Mouse (Mus musculus): Measurements from ENCODE around the gene Erc2. TPM values are rescaled to one million over a fixed set of nuclear protein-coding genes. Genes with fewer than 3 reads are reported as not detected.

Gene Erc2
- total and polyA plus RNA-seq, 2 experiments: 6.1 to 7.0 TPM

DNA sequence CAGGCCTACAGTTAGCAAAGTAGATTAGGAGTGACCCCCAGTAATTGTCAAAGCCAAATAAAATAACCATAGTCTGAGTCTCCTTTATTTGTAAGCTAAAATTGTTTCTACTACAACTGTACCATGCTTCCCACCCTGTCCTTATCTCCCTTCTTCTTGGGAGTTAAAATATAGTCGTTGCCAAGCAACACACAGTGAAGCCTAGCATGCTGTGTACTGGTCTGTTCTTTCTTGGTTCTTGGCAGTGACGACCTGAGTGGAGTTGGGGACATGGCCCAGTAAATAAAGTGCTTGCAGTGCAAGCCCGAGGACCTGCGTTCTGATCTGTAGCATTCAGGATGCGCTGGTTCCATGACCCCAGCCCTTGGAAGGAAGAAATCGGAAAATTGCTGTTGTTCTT is 608.3 kb downstream of the Erc2 start:
- no peaks in the 10 kb centered on the region for H3K27me3 ChIP-seq (ENCODE audit: control insufficient read depth, insufficient read depth, low read length)
- no peak overlapping the region for H3K9ac ChIP-seq (ENCODE audit: low read depth, low read length)
- H3K4me1 ChIP-seq (ENCODE audit: control insufficient read depth, insufficient read depth, low read length): no peaks in the 10 kb centered on the region
- no peak for DNase-seq (ENCODE audit: extremely low read depth, low read depth, low spot score)
- WGBS: 87% methylated on average over 6 of the region's 6 CpGs
- H3K27ac ChIP-seq (replicated peaks; ENCODE audit: insufficient read depth, low read depth, low read length): no peak overlapping the region
- TF ChIP-seq POLR2A (IDR thresholded peaks at IDR 0.05; ENCODE audit: extremely low read depth, insufficient read depth, low read length): no peak
- H3K36me3 ChIP-seq (ENCODE audit: control insufficient read depth, insufficient read depth, low read length): no peaks in the 10 kb centered on the region
- H3K4me3 ChIP-seq (ENCODE audit: insufficient read depth, low read depth, low read length): no peak overlapping the region
- no peaks in the 10 kb centered on the region for H3K79me2 ChIP-seq (ENCODE audit: control insufficient read depth, insufficient read depth, low read length)

- TF ChIP-seq CTCF (IDR thresholded peaks at IDR 0.05; ENCODE audit: low read depth, low read length): no peak
- TF ChIP-seq POLR2A (IDR thresholded peaks at IDR 0.05; ENCODE audit: extremely low read depth, insufficient read depth, low read length): no peak
- Histone ChIP-seq H3K79me2 (ENCODE audit: control insufficient read depth, insufficient read depth, low read length) (no peaks in the 10 kb centered on the region), H3K9ac (ENCODE audit: low read depth, low read length) (no peak overlapping the region), H3K36me3 (ENCODE audit: control insufficient read depth, insufficient read depth, low read length) (no peaks in the 10 kb centered on the region), H3K4me3 (ENCODE audit: insufficient read depth, low read depth, low read length) (no peak overlapping the region), H3K27me3 (ENCODE audit: control insufficient read depth, insufficient read depth, low read length) (no peaks in the 10 kb centered on the region), H3K4me1 (ENCODE audit: control insufficient read depth, insufficient read depth, low read length) (no peaks in the 10 kb centered on the region), H3K27ac (replicated peaks; ENCODE audit: insufficient read depth, low read depth, low read length) (no peak overlapping the region)
- WGBS: 83% methylated on average over 2 of the region's 2 CpGs
- DNase-seq (ENCODE audit: extremely low read depth, low read depth, low spot score): no peak
Measured at GRCm38 (mm10) chr14:28231241-28231640, 609.0 kb downstream of the Erc2 start.

GRCm38 (mm10) chr14:28238336-28239048 is 616.3 kb downstream of the Erc2 start:
- TF ChIP-seq CTCF (IDR thresholded peaks at IDR 0.05; ENCODE audit: low read depth, low read length) (no peak), POLR2A (IDR thresholded peaks at IDR 0.05; ENCODE audit: extremely low read depth, insufficient read depth, low read length) (no peak)
- H3K4me3 ChIP-seq (ENCODE audit: insufficient read depth, low read depth, low read length): no peak overlapping the region
- H3K27ac ChIP-seq (replicated peaks; ENCODE audit: insufficient read depth, low read depth, low read length): no peak overlapping the region
- DNase-seq (ENCODE audit: extremely low read depth, low read depth, low spot score): no peak
- 92% methylated on average over 9 of the region's 9 CpGs for WGBS
- H3K79me2 ChIP-seq (ENCODE audit: control insufficient read depth, insufficient read depth, low read length): no peaks in the 10 kb centered on the region
- H3K9ac ChIP-seq (ENCODE audit: low read depth, low read length): no peak overlapping the region
- H3K36me3 ChIP-seq (ENCODE audit: control insufficient read depth, insufficient read depth, low read length): no peaks in the 10 kb centered on the region
- no peaks in the 10 kb centered on the region for H3K27me3 ChIP-seq (ENCODE audit: control insufficient read depth, insufficient read depth, low read length)
- H3K4me1 ChIP-seq (ENCODE audit: control insufficient read depth, insufficient read depth, low read length): no peaks in the 10 kb centered on the region

- no peaks in the 10 kb centered on the region for H3K36me3 ChIP-seq (ENCODE audit: control insufficient read depth, insufficient read depth, low read length)
- H3K9ac ChIP-seq (ENCODE audit: low read depth, low read length): no peak overlapping the region
- H3K4me3 ChIP-seq (ENCODE audit: insufficient read depth, low read depth, low read length): no peak overlapping the region
- no peak for TF ChIP-seq CTCF (IDR thresholded peaks at IDR 0.05; ENCODE audit: low read depth, low read length)
- TF ChIP-seq POLR2A (IDR thresholded peaks at IDR 0.05; ENCODE audit: extremely low read depth, insufficient read depth, low read length): no peak
- no peaks in the 10 kb centered on the region for H3K4me1 ChIP-seq (ENCODE audit: control insufficient read depth, insufficient read depth, low read length)
- no peaks in the 10 kb centered on the region for H3K27me3 ChIP-seq (ENCODE audit: control insufficient read depth, insufficient read depth, low read length)
- no peak for DNase-seq (ENCODE audit: extremely low read depth, low read depth, low spot score)
- 60% methylated on average over 3 of the region's 3 CpGs for WGBS
- no peak overlapping the region for H3K27ac ChIP-seq (replicated peaks; ENCODE audit: insufficient read depth, low read depth, low read length)
- H3K79me2 ChIP-seq (ENCODE audit: control insufficient read depth, insufficient read depth, low read length): no peaks in the 10 kb centered on the region
Measured at GRCm38 (mm10) chr14:28240111-28240510, 617.9 kb downstream of the Erc2 start.

GRCm38 (mm10) chr14:28242743-28243142 is 620.5 kb downstream of the Erc2 start:
- no peak overlapping the region for H3K4me3 ChIP-seq (ENCODE audit: insufficient read depth, low read depth, low read length)
- no peaks in the 10 kb centered on the region for H3K4me1 ChIP-seq (ENCODE audit: control insufficient read depth, insufficient read depth, low read length)
- no peaks in the 10 kb centered on the region for H3K36me3 ChIP-seq (ENCODE audit: control insufficient read depth, insufficient read depth, low read length)
- no peak overlapping the region for H3K27ac ChIP-seq (replicated peaks; ENCODE audit: insufficient read depth, low read depth, low read length)
- H3K27me3 ChIP-seq (ENCODE audit: control insufficient read depth, insufficient read depth, low read length): no peaks in the 10 kb centered on the region
- no peak overlapping the region for H3K9ac ChIP-seq (ENCODE audit: low read depth, low read length)
- H3K79me2 ChIP-seq (ENCODE audit: control insufficient read depth, insufficient read depth, low read length): no peaks in the 10 kb centered on the region
- no peak for TF ChIP-seq CTCF (IDR thresholded peaks at IDR 0.05; ENCODE audit: low read depth, low read length)
- no peak for TF ChIP-seq POLR2A (IDR thresholded peaks at IDR 0.05; ENCODE audit: extremely low read depth, insufficient read depth, low read length)
- WGBS: 65% methylated on average over 3 of the region's 3 CpGs
- no peak for DNase-seq (ENCODE audit: extremely low read depth, low read depth, low spot score)

GRCm38 (mm10) chr14:28243474-28243873 is 621.2 kb downstream of the Erc2 start:
- Histone ChIP-seq H3K9ac (ENCODE audit: low read depth, low read length) (no peak overlapping the region), H3K4me3 (ENCODE audit: insufficient read depth, low read depth, low read length) (no peak overlapping the region), H3K79me2 (ENCODE audit: control insufficient read depth, insufficient read depth, low read length) (no peaks in the 10 kb centered on the region), H3K27ac (replicated peaks; ENCODE audit: insufficient read depth, low read depth, low read length) (no peak overlapping the region), H3K36me3 (ENCODE audit: control insufficient read depth, insufficient read depth, low read length) (no peaks in the 10 kb centered on the region), H3K27me3 (ENCODE audit: control insufficient read depth, insufficient read depth, low read length) (no peaks in the 10 kb centered on the region), H3K4me1 (ENCODE audit: control insufficient read depth, insufficient read depth, low read length) (no peaks in the 10 kb centered on the region)
- WGBS: 93% methylated on average over 4 of the region's 4 CpGs
- TF ChIP-seq CTCF (IDR thresholded peaks at IDR 0.05; ENCODE audit: low read depth, low read length): no peak
- TF ChIP-seq POLR2A (IDR thresholded peaks at IDR 0.05; ENCODE audit: extremely low read depth, insufficient read depth, low read length): no peak
- DNase-seq (ENCODE audit: extremely low read depth, low read depth, low spot score): no peak
